Mouse (Mus musculus) liver, adult 2 months (tissue): ENCODE data around the gene Gsc2. TPM values are rescaled to one million over a fixed set of nuclear protein-coding genes. Genes with fewer than 3 reads are reported as not detected.

Experiments
- DNase-seq: peaks from one replicate; pipeline ENCODE4 v3.0.0-alpha.2; 2011; ENCODE audit warnings: low read depth, low spot score; ENCODE audit errors: extremely low read depth
- H3K27ac ChIP-seq: fragments of 200-500 bp; replicated peaks from 2 replicates; pipeline ENCODE4 v1.5.1; 2012; ENCODE audit warnings: low read depth, mild to moderate bottlenecking, control low read depth, inconsistent platforms, low read length; ENCODE audit not compliant: insufficient read depth
- H3K27me3 ChIP-seq: fragments of 200-500 bp; 2 replicates; pipeline ENCODE4 v1.6.1; 2012; ENCODE audit warnings: mild to moderate bottlenecking, moderate library complexity, low read length, inconsistent platforms; ENCODE audit not compliant: control insufficient read depth, insufficient read depth
- H3K36me3 ChIP-seq: fragments of 200-500 bp; 2 replicates; pipeline ENCODE4 v1.6.1; 2012; ENCODE audit warnings: low read length, inconsistent platforms; ENCODE audit not compliant: control insufficient read depth, insufficient read depth
- H3K4me1 ChIP-seq: fragments of 200-500 bp; 2 replicates; pipeline ENCODE4 v1.6.1; 2011; ENCODE audit warnings: low read length; ENCODE audit not compliant: control insufficient read depth, insufficient read depth
- H3K4me3 ChIP-seq: fragments of 200-500 bp; 2 replicates; pipeline ENCODE4 v1.5.1; 2011; ENCODE audit warnings: low read depth, mild to moderate bottlenecking, control low read depth, low read length, moderate library complexity; ENCODE audit not compliant: insufficient read depth
- H3K79me2 ChIP-seq: fragments of 200-500 bp; 2 replicates; pipeline ENCODE4 v1.6.1; 2012; ENCODE audit warnings: inconsistent platforms, mild to moderate bottlenecking, low read length, moderate library complexity; ENCODE audit not compliant: control insufficient read depth, insufficient read depth
- H3K9ac ChIP-seq: fragments of 200-500 bp; 2 replicates; pipeline ENCODE4 v1.6.1; 2012; ENCODE audit warnings: low read depth, mild to moderate bottlenecking, control low read depth, inconsistent platforms, low read length
- CTCF ChIP-seq: fragments of 200-500 bp; IDR thresholded peaks from 2 replicates; pipeline ENCODE4 v1.5.1; 2011; ENCODE audit warnings: low read depth, low read length, control low read depth
- POLR2A ChIP-seq: fragments of 200-500 bp; IDR thresholded peaks from 2 replicates; pipeline ENCODE4 v1.6.1; 2011; ENCODE audit warnings: low read length, control low read depth; ENCODE audit not compliant: insufficient read depth; ENCODE audit errors: extremely low read depth
- WGBS: fragments of 180-500 bp; shearing (Covaris S2); methylation state at CpG from one replicate; pipeline ENCODE4 v1.1.7; 2018; 5-methylcytosine and 5-hydroxymethylcytosine counted together
- polyA plus RNA-seq: library from polyadenylated mRNA; depleted of rRNA; stranded (reverse); fragments of >200 nt; gene quantifications from 2 replicates; pipeline ENCODE4 v1.2.3, GENCODE M21; 2012; rRNA removed
- total RNA-seq: library from RNA; depleted of rRNA; stranded (reverse); fragments of >200 nt; gene quantifications from 2 replicates; pipeline ENCODE4 v1.2.3, GENCODE M21; 2014; rRNA removed

Gene Gsc2
- total and polyA plus RNA-seq, 2 experiments = not detected

- no peak overlapping the region for H3K27ac ChIP-seq
- 37% methylated on average over 6 of the region's 6 CpGs for WGBS
- H3K4me3 ChIP-seq = no peak overlapping the region
- peak; percentile 60 for DNase-seq
- no peaks in the 10 kb centered on the region for H3K27me3 ChIP-seq
- H3K79me2 ChIP-seq = peaks cover 16% of the 10 kb centered on the region; the same call in 1 of the 2 replicates
- no peak for TF ChIP-seq POLR2A
- TF ChIP-seq CTCF = no peak
- H3K9ac ChIP-seq = no peak overlapping the region
- H3K4me1 ChIP-seq = peaks cover 4% of the 10 kb centered on the region
- peaks cover 11% of the 10 kb centered on the region for H3K36me3 ChIP-seq
Observed at GRCm38 (mm10) chr16:17865770-17866169, 49.1 kb downstream of the Gsc2 start.

- DNase-seq = no peak
- Histone ChIP-seq H3K27me3 (no peaks in the 10 kb centered on the region), H3K4me1 (peaks cover 4% of the 10 kb centered on the region), H3K27ac (no peak overlapping the region), H3K79me2 (peaks cover 16% of the 10 kb centered on the region; the same call in 1 of the 2 replicates), H3K4me3 (no peak overlapping the region), H3K36me3 (peaks cover 6% of the 10 kb centered on the region), H3K9ac (no peak overlapping the region)
- TF ChIP-seq CTCF = no peak
- TF ChIP-seq POLR2A = no peak
- WGBS = 8% methylated on average over 2 of the region's 2 CpGs
Observed at GRCm38 (mm10) chr16:17865293-17865692, 49.6 kb downstream of the Gsc2 start.

Other genes starting within 250 kb of the Gsc2 start
- 14.8 and 23.4 TPM in 2 replicates for gene Med15, start 182.2 kb downstream of the Gsc2 start, total RNA-seq
- 32.6 and 49.7 TPM in 2 replicates for gene Med15, start 182.2 kb downstream of the Gsc2 start, polyA plus RNA-seq
- 9.7 and 10.2 TPM in 2 replicates for gene Klhl22, start 155.4 kb downstream of the Gsc2 start, total RNA-seq
- gene Klhl22, start 155.4 kb downstream of the Gsc2 start, polyA plus RNA-seq = 25.5 and 28.2 TPM in 2 replicates
- gene Scarf2, start 117.8 kb downstream of the Gsc2 start, total RNA-seq = 1.8 and 2.3 TPM in 2 replicates
- gene Scarf2, start 117.8 kb downstream of the Gsc2 start, polyA plus RNA-seq = 6.2 and 7.7 TPM in 2 replicates
- gene B830017H08Rik, start 81.9 kb downstream of the Gsc2 start, total RNA-seq = not detected in 2 replicates
- not detected in 2 replicates for gene B830017H08Rik, start 81.9 kb downstream of the Gsc2 start, polyA plus RNA-seq
- gene Car15, start 76.7 kb downstream of the Gsc2 start, total RNA-seq = 0.27 and 1.0 TPM in 2 replicates
- gene Car15, start 76.7 kb downstream of the Gsc2 start, polyA plus RNA-seq = 1.6 and 3.7 TPM in 2 replicates
- gene Gm20518, start 23.4 kb downstream of the Gsc2 start, total RNA-seq = 0.07 and 0.09 TPM in 2 replicates
- gene Gm20518, start 23.4 kb downstream of the Gsc2 start, polyA plus RNA-seq = 0.17 and 0.34 TPM in 2 replicates
- 0.09 and 0.20 TPM in 2 replicates for gene Tssk1, start 20.8 kb downstream of the Gsc2 start, total RNA-seq
- gene Tssk1, start 20.8 kb downstream of the Gsc2 start, polyA plus RNA-seq = 0.04 and 0.06 TPM in 2 replicates
- 31.6 and 44.7 TPM in 2 replicates for gene Dgcr2, start 16.5 kb downstream of the Gsc2 start, total RNA-seq
- 82.2 and 97.1 TPM in 2 replicates for gene Dgcr2, start 16.5 kb downstream of the Gsc2 start, polyA plus RNA-seq
- gene Tssk2, start 16.4 kb downstream of the Gsc2 start, total RNA-seq = not detected in 2 replicates
- not detected in 2 replicates for gene Tssk2, start 16.4 kb downstream of the Gsc2 start, polyA plus RNA-seq
- 3.4 and 3.9 TPM in 2 replicates for gene Ess2, start 3.7 kb downstream of the Gsc2 start, total RNA-seq
- 6.0 and 8.7 TPM in 2 replicates for gene Ess2, start 3.7 kb downstream of the Gsc2 start, polyA plus RNA-seq
- gene Slc25a1, start 13.2 kb upstream of the Gsc2 start, total RNA-seq = 164 and 194 TPM in 2 replicates
- 364 and 373 TPM in 2 replicates for gene Slc25a1, start 13.2 kb upstream of the Gsc2 start, polyA plus RNA-seq
- not detected in 2 replicates for gene Vpreb2, start 65.4 kb upstream of the Gsc2 start, total RNA-seq
- gene Vpreb2, start 65.4 kb upstream of the Gsc2 start, polyA plus RNA-seq = not detected in 2 replicates
- gene Dgcr6, start 137.8 kb upstream of the Gsc2 start, total RNA-seq = 45.3 and 45.9 TPM in 2 replicates
- 103 and 121 TPM in 2 replicates for gene Dgcr6, start 137.8 kb upstream of the Gsc2 start, polyA plus RNA-seq
- gene Prodh, start 175.1 kb upstream of the Gsc2 start, total RNA-seq = 246 and 376 TPM in 2 replicates
- gene Prodh, start 175.1 kb upstream of the Gsc2 start, polyA plus RNA-seq = 356 and 394 TPM in 2 replicates
- not detected in 2 replicates for gene Rtn4r, start 212.6 kb upstream of the Gsc2 start, total RNA-seq
- gene Rtn4r, start 212.6 kb upstream of the Gsc2 start, polyA plus RNA-seq = 0.07 TPM in 1 of 2 replicates, not detected in the other